Mouse (Mus musculus): Measurements from ENCODE around the gene Pafah1b2. TPM values are rescaled to one million over a fixed set of nuclear protein-coding genes. Genes with fewer than 3 reads are reported as not detected.

Gene Pafah1b2
- polyA plus RNA-seq (2012; rRNA removed): 30.7 and 31.7 TPM in 2 replicates

DNA sequence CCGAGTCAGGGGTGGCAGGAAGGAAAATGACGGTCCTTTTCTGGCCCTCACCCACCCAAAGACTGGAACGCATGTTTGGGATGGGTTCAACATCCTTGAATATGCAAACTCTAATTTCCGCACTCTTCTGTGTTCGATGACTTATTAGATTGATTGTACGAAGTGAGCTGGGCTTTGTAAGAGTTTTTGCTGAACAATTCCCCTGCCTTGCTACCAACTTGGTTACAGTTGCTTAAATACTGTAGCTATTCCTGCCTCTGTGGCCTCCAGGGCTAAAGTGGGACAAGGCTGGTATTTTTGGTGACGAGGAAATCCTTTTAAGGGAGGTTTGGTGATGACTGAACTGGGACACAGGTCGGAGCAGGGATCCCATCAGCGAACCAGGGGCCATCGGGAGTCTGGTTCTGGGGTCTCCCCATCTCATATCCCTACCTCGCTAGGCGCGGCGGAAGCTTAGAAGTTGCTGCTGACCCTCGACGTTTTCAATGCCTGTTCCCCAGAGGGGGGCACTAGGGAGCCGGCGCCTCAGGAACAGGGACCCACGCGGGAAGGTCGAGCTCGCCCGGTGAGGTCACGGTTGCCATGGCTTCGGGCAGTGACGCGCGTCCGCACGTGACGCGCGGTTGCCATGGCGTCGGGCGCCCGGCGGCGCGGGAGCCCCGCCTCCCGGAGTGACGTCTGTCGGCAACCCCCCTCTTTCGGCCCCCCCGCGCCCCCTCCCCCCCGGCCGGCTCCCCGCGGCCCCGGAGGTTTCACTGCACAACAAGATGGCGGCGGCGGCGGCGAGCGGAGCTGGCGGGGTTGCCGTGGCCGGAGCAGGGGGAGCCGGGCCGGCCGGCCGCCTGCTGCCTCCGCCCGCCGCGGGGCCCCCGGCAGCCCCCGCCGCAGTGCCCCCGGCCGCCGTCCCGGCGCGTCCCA lies at the start of gene Pafah1b2, which contains the start of gene Sik3:
Gene Pafah1b2 (minus strand): TSS at position 600 of the 918 bp plus-strand sequence.
Gene Sik3 (plus strand): TSS at position 730 of the 918 bp plus-strand sequence.
- no peak for DNase-seq (ENCODE audit: low read depth)

DNA sequence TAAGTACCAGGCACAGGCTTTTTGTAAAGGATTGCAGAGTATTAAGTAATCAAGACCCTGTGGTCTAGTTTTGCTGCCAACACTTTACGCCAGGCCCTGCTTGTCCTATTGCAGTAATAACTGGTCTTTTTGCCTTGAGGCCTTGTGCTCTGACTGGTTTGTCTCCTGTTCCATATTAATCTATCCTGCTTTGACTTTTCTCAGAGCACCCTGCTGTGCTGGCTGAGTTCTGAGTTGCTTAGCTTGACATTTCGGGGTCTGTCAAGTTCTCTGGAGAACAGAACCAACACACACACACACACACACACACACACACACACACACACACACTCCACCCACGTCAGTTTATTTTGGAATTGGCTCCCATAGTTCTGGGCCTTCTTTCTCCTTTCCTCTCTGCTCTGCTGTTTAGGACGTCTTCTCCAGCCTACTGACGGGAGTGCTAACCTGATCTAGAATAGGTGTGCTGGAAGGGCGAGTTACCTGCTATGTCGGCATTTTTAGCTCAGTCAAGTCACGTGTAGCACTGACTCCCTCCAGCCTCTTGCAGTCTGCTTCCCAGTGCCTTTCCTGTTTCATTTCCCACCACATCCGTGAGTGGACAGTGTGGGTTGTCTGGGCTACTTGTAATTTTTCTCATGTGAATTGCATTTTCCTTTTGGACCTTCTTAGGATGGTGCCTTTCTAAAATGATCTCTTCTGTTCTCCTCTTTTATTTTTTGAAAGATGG lies 49.4 kb upstream of the Pafah1b2 start:
- DNase-seq (ENCODE audit: low read depth): peak; percentile 92

DNA sequence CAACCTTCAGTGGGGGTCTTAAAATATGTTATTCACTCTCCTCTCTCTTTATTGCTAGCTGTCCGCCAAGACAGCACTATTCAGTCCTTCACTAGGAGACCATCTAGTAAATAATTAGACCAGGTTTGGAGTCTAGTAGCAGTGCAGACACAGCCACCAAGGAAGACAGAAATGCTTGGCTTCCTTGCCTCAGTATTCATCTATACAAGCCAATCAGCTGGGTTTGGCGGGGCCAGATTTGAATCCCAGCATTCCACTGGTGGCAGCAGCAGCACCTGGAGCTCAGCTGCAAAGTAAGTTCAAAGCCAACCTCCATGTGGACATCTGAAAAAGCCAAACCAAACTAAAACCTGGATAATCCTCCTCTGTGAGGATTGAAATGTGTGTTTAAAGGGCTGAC lies 47.8 kb upstream of the Pafah1b2 start:
- DNase-seq (ENCODE audit: low read depth): no peak

DNA sequence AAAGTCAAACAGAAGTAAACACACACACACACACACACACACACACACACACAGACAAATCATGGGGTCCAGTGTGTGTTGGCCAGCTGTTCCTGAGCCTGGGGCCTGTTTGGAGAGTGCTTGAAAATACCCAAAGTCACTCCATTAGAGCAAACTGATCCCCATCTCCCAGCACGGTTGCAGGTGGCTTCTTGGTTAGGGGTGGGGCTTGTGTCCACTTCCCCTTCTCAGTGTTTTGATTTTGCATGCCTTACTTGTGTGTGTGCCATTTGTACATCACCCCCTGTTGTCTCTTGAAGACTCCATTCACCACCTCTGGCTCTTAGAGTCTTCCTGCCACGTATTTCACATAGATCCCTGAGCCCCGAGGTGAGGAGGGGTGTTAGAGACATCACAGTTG lies 45.6 kb upstream of the Pafah1b2 start:
- no peak for DNase-seq (ENCODE audit: low read depth)

DNA sequence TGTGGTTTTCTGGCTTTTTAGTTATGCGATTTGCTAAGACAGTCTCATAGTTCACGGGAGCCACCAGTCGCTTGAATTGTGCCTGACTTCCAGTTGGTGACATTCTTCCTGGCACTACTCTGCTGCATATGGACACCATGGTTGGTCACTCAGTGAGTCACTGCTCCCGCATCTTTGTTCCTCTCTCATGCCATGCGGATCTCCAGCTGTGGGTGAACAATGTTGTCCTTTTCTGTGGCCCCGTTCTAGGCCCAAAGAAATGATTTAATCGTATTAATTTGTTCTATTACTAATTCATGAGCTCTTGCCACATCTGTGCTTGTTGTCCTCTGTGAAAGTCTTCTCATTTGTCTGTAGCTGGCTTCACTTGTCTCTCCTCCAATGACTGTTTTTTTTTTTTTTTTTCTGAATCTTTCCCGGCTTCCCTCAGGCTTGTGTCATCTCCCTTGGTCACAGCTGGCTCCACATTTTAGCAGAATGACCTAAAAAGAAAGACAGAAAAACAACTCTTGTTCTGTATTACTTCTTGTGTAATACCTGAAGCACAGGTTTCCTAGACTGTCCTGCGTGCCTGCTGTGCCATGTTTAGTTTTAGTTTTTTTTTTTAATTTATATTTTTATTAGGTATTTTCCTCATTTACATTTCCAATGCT lies 40.6 kb upstream of the Pafah1b2 start:
- no peak for DNase-seq (ENCODE audit: low read depth)

DNA sequence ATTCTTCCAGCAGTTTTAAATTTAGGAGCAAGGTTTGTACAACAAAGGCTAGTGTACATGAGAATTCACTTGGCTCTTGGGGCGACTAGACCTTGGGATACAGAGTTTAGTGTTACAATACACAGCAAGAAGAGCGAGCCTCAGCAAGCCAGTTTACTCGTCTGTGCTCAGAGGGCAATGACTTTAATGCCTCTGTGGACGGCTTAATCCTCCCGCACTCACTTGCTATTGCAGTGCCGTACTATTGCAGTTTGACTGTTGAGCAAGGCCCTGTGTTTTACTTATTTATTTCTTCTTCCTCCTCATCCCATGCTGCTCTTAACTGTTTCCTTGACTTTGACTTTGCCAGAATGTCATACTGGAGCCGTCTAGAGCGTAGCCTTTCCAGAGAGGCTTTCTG lies 37.7 kb upstream of the Pafah1b2 start:
- peak; percentile 85 for DNase-seq (ENCODE audit: low read depth)

DNA sequence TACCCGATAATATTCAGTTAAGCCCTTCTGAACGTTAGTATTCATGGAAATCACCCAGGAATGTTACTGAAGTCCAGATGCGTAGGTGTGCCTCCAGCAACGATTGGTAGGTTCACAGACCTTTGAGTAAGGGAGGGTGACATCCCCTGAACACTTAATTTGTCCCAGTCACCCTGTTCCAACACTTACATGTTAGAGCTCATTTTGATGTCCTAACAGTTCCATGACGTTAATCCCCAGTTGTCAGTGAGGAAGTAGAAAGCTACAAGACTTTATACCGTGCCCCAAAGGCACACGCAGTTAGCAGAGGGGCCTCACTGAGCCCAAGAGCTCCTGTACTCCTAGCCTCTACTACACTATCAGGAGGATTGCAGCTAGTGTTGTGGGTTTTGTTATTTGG lies 37.0 kb upstream of the Pafah1b2 start:
- DNase-seq (ENCODE audit: low read depth): no peak

DNA sequence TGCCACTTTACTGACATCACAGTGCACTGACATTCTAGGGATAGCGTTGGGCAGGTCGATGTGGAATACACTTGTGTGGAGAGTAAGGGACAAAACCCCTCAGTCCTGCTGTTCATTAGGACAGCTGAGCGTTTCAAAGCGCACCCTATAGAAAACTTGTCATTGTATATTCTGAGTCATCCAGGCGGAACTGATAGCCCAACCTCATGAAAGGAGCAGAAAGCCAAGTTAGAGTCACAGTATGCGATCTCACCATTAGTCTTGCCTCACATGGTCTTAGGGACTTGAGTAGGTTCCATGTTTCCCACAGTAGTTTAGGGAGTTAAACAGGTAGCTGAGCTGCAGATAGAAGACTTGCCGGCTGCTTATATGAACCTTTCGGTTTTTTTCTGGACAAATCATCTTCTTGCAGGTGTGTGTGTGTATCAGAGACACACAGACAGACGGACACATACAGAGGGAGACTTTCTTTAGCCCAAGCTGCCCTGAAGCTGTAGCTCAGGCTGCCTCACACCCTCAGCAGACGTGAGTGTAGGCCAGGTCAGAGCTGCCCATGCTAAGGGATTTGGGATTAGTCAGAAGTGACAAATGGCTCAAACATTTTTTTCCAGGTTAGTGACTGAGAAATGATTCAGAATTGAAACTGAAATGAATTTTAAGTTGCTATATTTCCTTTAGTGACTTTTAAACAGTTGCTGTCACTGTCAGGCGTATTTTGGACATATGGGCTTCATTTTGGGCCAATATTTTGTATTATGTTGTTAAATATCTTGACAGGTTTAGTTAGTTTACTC lies 34.4 kb upstream of the Pafah1b2 start:
- DNase-seq (ENCODE audit: low read depth): no peak

DNA sequence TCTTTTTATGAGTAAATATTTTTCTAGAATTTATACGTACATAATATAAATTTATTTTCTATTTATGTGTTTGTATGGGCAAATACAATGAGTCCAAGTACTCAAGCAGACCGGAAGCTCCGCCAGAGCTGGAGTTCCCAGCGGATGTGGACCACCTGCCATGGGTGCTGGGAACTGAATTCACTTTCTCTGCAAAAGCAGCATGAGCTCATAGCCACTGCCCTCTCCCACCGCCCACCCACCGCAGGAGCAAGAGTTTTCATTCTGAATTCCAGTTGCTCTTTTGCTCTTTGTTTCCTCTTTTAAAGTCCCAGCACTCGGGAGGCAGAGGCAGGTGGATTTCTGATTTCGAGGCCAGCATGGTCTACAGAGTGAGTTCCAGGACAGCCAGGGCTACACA lies 31.1 kb upstream of the Pafah1b2 start:
- no peak for DNase-seq (ENCODE audit: low read depth)

DNA sequence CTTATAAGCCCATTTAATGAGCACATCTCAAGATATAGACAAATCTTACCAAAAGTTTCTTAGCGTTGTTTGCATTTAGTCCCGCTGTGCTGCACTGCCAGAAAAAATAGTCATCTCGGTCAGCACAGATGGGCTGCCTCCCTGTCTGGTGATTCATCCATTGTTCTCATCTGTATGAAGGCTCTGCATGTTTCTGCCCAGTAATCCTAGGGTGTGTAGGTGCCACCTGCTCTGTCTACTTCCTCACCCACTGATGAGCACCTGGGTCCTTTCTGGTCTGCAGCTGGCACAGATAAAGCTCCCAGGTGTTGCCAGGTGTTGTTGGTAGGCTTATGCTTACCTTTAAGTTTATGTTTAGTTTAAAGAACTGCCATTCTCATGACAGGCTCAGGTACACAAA lies 29.9 kb upstream of the Pafah1b2 start:
- DNase-seq (ENCODE audit: low read depth): no peak

DNA sequence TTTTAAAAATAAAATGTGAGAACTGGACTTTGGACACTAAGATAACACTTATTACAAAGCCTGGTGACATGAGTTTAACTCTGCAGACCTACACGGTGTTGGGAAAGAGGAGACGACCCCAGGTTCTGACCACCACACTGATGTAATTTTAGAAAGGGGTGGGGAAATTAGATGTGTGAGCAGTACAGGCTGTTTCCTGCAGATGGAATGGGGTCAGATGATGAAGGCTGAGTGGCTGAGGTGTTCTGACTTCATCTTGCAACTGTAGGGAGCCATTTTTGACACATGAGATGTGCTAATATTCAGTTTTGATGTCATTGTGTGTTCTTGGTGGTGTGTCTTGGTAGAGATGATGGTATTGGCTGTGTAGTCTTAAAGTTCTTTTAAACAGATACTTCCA lies 28.7 kb upstream of the Pafah1b2 start:
- DNase-seq (ENCODE audit: low read depth): no peak

DNA sequence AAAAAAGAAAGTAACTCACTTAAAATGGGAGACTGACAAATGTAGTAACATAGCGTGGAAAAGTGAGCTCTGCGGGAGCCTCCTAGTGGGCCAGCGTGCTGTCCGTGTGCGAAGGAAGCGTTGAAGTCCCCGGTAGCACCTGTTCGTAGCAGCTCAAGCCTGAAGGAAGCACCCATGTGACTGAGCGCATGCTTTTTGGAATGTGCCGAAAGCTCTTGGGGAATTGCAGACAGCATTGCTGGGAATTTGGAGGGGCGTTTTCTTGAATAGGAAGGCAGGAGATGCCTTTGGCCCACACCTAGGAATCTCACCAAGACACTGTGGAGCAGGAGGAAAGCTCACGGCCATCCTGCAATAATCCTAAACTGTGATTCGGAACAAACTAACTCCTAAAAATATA lies 26.3 kb upstream of the Pafah1b2 start:
- no peak for DNase-seq (ENCODE audit: low read depth)

DNA sequence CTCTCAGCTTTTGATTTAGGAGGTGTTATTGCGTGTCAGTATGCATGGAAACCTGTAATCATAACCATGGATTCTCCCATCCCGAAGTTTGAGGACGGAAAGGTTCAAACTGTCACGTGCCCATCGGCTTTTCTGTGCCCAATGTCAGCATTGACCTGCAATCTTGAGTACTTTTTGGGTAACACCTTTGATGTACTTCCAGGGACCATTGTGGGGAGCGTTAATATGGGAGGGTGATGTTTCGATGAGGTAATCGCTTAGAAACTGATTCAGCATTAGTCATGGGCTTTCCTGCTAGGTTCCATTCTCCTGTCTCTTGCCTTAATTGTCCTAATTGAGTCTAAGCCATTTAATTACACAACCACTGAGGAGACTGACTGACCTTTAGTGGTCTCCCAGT lies 24.4 kb upstream of the Pafah1b2 start:
- no peak for DNase-seq (ENCODE audit: low read depth)

DNA sequence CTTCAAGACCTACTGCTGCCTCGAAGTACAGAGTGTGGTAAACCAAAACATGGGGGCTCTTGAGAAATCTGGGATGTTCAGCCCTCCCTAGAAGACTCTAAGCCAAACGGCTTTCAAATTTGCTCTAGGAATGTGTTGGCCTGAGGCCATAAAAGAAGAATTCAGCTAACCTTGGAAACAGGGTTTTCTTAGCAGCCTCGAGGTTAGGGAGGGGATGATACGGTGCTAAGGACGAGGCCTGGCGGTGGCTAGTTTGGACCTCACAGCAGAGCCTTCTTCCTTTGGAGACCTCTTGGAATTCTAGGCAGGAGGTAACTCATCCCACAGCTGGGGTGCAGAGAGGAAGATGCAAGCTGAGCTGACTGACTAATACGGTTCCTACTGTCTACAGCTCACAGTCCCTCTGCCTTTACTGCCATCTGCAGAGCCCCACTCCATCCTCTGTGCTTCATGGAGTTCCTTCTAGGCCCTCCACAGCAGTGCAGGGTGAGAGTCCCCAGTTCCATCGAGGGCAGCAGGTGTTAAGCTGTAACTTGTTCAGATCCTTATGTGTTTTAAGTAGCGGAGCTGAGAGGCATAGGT lies 22.9 kb upstream of the Pafah1b2 start:
- DNase-seq (ENCODE audit: low read depth): no peak

DNA sequence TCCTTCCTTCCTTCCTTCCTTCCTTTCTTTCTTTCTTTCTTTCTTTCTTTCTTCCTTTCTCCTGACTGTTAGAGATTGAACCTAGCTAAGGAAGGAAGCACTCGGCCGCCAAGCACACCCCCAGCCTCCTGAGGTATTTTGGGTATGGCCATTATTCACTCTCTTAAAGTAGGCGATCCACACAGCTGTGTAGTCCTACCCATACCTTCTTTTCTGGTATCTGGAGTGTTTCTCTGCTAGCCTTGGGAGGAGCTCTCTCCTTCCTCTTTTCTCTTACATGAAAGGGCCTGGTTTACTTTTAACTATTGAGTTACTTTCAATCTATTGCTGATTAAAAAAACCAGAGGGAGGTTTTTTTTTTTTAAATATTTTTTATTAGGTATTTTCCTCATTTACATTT lies 21.4 kb upstream of the Pafah1b2 start:
- no peak for DNase-seq (ENCODE audit: low read depth)

DNA sequence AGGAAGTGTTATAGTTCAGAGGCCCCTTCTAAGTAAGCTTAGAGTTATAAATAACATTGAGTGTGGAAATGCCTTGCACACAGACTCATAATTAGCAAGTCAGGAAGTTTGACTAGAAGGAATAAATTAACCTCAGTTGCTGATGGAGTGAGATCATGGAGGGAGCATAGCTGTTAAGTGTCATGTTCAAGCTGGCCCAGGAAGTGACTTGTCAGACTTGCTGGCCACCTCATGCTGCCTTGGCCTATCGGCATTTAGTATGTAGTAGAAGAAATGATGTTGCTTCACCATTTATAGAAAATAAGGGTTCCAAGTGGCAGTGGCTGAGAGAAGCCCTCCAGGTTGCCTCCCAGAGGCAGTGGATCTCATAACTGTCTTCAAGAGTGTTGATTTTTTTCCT lies 20.6 kb upstream of the Pafah1b2 start:
- no peak for DNase-seq (ENCODE audit: low read depth)

DNA sequence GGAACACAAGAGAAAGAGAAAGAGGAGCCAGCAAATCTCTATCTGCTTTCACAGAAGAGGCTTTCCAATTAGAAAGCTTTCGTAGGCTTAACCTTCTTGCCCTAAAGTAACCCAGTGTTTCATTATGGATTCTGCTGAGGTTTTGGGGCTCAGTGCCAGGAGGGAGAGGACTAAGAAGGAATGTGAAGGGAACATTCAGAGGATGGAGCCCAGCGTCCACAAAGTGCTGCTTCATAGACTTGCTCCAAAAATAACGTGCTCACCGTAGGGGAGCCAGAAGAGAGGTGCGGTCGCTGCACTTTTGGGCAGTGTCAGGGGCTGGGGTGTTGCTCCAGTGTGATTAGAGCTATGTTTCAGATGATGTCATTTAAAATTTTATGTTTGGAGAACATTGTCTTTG lies 19.7 kb upstream of the Pafah1b2 start:
- no peak for DNase-seq (ENCODE audit: low read depth)

DNA sequence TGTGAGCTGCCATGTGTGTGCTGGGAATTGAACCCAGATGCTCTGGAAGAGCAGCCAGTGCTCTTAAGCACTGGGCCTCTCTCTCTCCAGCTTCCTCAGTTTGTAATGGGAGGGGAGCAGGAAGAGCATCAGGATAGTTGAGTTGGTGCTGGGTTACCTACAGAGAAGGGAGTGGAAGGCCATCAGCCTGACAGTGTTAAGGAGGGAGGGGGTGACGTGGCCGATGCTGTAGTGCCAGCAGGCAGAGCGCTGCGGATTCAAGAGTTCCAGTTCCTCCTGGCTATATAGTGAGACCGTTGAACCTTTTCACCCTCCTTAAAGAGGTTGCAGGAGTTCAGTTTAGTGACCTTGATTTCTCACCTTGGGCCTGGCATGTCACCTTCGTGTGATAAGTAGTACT lies 18.5 kb upstream of the Pafah1b2 start:
- no peak for DNase-seq (ENCODE audit: low read depth)

DNA sequence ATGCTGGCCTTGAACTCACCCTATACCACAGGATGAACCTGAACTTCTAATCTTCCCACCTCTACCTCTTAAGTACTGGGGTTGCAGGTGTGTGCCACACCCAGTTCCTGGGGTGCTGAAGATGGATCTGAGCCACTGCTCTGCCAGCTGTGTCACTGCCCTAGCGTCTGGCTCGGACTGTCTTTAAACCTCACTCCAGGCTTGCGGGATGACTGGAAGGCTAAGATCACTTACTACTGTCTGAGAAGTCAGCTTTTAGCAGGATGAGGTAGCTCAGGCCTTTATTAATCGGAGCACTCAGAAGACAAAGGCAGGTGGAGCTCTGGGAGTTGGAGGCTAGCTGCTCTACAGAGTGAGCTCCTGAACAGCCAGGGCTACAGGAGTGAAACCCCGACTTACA lies 17.7 kb upstream of the Pafah1b2 start:
- no peak for DNase-seq (ENCODE audit: low read depth)

DNA sequence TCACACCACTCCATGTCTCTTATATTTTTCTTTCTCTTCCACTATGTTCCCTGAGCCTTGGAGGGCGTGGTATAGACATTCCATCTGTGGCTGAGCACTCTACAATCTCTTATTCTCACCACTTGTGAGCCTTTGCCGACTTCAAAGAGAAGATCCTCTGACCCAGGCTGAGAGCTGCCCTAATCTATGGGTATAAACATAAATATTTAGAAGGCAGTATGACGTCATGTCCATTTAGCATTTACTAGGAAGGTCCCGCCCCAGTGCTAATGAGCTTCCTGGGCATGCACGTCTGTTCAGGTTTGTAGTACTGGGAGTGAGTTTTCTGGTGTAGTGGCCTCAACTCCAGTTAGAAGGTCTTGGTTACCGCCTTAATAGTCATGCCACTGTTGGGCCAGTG lies 17.0 kb upstream of the Pafah1b2 start:
- no peak for DNase-seq (ENCODE audit: low read depth)

DNA sequence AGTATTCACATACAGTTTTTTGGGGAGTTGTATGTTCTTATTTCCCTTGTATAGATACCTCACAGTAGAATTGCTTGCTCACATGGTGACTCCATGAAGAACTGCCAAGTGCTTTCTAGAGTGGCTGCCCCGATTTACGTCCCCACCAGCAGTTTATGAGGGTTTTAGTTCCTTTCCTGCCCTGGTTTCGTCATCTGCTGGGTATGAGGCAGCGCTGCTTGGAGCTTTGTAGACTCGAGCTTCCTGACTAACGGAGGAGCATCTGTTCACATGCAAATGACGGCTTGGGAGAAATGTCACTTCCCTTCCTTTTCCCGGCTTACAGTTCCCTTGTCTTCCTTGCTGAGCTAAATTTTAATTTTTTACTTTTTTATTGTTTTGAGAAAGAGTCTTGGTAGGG lies 15.5 kb upstream of the Pafah1b2 start:
- DNase-seq (ENCODE audit: low read depth): no peak

Data from gonadal fat pad, adult 2 months (tissue).